Mouse (Mus musculus) lung, embryonic 14.5 days (tissue): ENCODE data around the gene Paxip1. TPM values are rescaled to one million over a fixed set of nuclear protein-coding genes. Genes with fewer than 3 reads are reported as not detected.
A peak's percentile ranks its signal among the peaks of the same experiment; 100 is the strongest.

Source experiments
- ATAC-seq: fragments of 200-750 bp; cut with Nextera tagmentation; 2 replicates; pipeline ENCODE4 v1.8.0; 2017; ENCODE audit warnings: mild to moderate bottlenecking, moderate TSS enrichment, moderate library complexity; ENCODE audit not compliant: insufficient read depth
- DNase-seq: peaks from one replicate; pipeline ENCODE4 v3.0.0-alpha.2; 2015
- H3K27ac ChIP-seq: fragments of 300-500 bp; sonication (generic); 2 replicates; pipeline ENCODE4 v1.5.1; 2014; ENCODE audit warnings: low read depth, mild to moderate bottlenecking, moderate library complexity
- H3K27me3 ChIP-seq: fragments of 300-500 bp; sonication (generic); 2 replicates; pipeline ENCODE4 v1.6.1; 2014; ENCODE audit warnings: low read length, control low read depth; ENCODE audit not compliant: insufficient read depth
- H3K36me3 ChIP-seq: fragments of 300-500 bp; sonication (generic); 2 replicates; pipeline ENCODE4 v1.6.1; 2014; ENCODE audit warnings: control low read depth; ENCODE audit not compliant: insufficient read depth
- H3K4me1 ChIP-seq: fragments of 300-500 bp; sonication (generic); 2 replicates; pipeline ENCODE4 v1.6.1; 2014; ENCODE audit warnings: antibody characterized with exemption, control low read depth; ENCODE audit not compliant: insufficient read depth
- H3K4me2 ChIP-seq: fragments of 300-500 bp; sonication (generic); 2 replicates; pipeline ENCODE4 v1.6.1; 2014; ENCODE audit warnings: mild to moderate bottlenecking
- H3K4me3 ChIP-seq: fragments of 300-500 bp; sonication (generic); 2 replicates; pipeline ENCODE4 v1.5.1; 2014; ENCODE audit warnings: low read depth, low read length
- H3K9ac ChIP-seq: fragments of 300-500 bp; sonication (generic); 2 replicates; pipeline ENCODE4 v1.6.1; 2014
- H3K9me3 ChIP-seq: fragments of 300-500 bp; sonication (generic); 2 replicates; pipeline ENCODE4 v1.6.1; 2016; ENCODE audit warnings: low read depth, low read length, control low read depth
- CTCF ChIP-seq: IDR thresholded peaks from 2 replicates; pipeline ENCODE4 v1.5.1; 2016; ENCODE audit warnings: antibody characterized with exemption, low read depth
- WGBS: fragments of 180-500 bp; shearing (Covaris S2); extraction: QIAGEN DNeasy Blood & Tissue Kit; methylation state at CpG from one replicate; pipeline ENCODE4 v1.1.7; 2014; 5-methylcytosine and 5-hydroxymethylcytosine counted together
- polyA plus RNA-seq: library from polyadenylated mRNA; unstranded; fragments of >200 nt; fragmentation: Nextera tagmentation; extraction: Ambion mirVana; gene quantifications from 2 replicates; pipeline ENCODE4 v1.2.1, GENCODE M21; 2014

The Paxip1 gene
- polyA plus RNA-seq, 1 experiment from 2014 or later: 56.8 TPM

GRCm38 (mm10) chr5:27724460-27724859 is 67.0 kb downstream of the Paxip1 start:
- no peak for ATAC-seq
- no peaks in the 10 kb centered on the region for H3K9me3 ChIP-seq
- TF ChIP-seq CTCF: peak; percentile 52
- H3K36me3 ChIP-seq: no peaks in the 10 kb centered on the region
- no peak overlapping the region for H3K27ac ChIP-seq
- H3K4me2 ChIP-seq: no peak overlapping the region
- WGBS: 23% methylated on average over 2 of the region's 2 CpGs
- DNase-seq: no peak
- no peaks in the 10 kb centered on the region for H3K4me1 ChIP-seq
- H3K9ac ChIP-seq: no peak overlapping the region
- no peaks in the 10 kb centered on the region for H3K27me3 ChIP-seq
- no peak overlapping the region for H3K4me3 ChIP-seq

DNA sequence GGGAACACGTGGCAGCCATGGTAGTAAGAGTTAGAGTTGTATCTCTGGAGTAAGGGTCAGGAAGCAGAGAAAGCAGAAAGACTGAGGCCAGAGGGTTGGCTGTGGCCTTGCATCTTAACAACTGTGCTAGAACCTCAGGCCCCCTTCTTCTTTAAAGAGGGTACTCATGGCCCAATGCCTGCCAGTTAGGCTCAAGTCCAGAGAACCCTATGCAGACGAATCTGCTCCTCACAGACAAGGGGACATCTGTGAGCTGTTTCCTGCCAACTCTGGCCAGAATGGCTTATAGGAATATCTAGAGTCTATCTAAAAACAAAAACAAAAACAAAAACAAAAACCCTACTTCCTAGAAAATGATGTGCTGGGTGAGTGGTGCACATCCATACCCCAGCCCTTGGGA is 72.2 kb downstream of the Paxip1 start:
- no peak overlapping the region for H3K4me2 ChIP-seq
- no peaks in the 10 kb centered on the region for H3K36me3 ChIP-seq
- no peak for DNase-seq
- ATAC-seq: no peak
- no peak overlapping the region for H3K9ac ChIP-seq
- H3K27ac ChIP-seq: no peak overlapping the region
- H3K4me1 ChIP-seq: no peaks in the 10 kb centered on the region
- no peak overlapping the region for H3K4me3 ChIP-seq
- WGBS: 57% methylated on average over 2 of the region's 2 CpGs
- H3K9me3 ChIP-seq: no peaks in the 10 kb centered on the region
- no peaks in the 10 kb centered on the region for H3K27me3 ChIP-seq
- TF ChIP-seq CTCF: no peak

- no peaks in the 10 kb centered on the region for H3K36me3 ChIP-seq
- no peak for TF ChIP-seq CTCF
- H3K27me3 ChIP-seq: no peaks in the 10 kb centered on the region
- H3K4me3 ChIP-seq: no peak overlapping the region
- ATAC-seq (no peak), DNase-seq (no peak)
- no peak overlapping the region for H3K9ac ChIP-seq
- H3K27ac ChIP-seq: no peak overlapping the region
- H3K4me1 ChIP-seq: no peaks in the 10 kb centered on the region
- H3K4me2 ChIP-seq: no peak overlapping the region
- no peaks in the 10 kb centered on the region for H3K9me3 ChIP-seq
Observed at GRCm38 (mm10) chr5:27717301-27717700, 74.2 kb downstream of the Paxip1 start.

DNA sequence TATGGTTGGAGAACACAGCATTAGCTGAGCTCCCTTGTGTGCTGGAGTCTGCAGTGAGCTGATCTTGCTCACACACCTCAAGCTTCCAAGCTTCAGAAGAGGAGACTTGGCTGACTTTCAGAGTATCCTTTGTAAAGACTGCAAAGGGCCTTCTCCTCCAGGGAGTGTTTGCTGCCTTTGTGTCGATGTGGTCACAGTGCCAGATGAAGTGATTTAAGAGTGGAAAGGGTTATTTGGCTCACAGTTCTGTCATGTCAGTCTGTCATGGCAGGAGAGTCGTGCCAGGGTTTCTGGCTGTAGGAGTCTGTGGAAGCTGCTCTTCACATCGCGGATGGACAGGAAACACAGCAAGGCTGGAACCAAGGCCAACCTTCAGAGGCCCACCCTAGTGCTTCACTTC is 75.5 kb downstream of the Paxip1 start:
- ATAC-seq: no peak
- no peaks in the 10 kb centered on the region for H3K4me1 ChIP-seq

GRCm38 (mm10) chr5:27714356-27714755 is 77.1 kb downstream of the Paxip1 start:
- no peak for DNase-seq

More for the DNA sequence above, 75.5 kb downstream of the Paxip1 start:
- no peak overlapping the region for H3K4me3 ChIP-seq
- H3K4me2 ChIP-seq: no peak overlapping the region
- TF ChIP-seq CTCF: no peak
- H3K9ac ChIP-seq: no peak overlapping the region
- no peaks in the 10 kb centered on the region for H3K27me3 ChIP-seq
- no peaks in the 10 kb centered on the region for H3K9me3 ChIP-seq
- 73% methylated on average over 4 of the region's 4 CpGs for WGBS
- H3K27ac ChIP-seq: no peak overlapping the region
- H3K36me3 ChIP-seq: no peaks in the 10 kb centered on the region
- DNase-seq: no peak

DNA sequence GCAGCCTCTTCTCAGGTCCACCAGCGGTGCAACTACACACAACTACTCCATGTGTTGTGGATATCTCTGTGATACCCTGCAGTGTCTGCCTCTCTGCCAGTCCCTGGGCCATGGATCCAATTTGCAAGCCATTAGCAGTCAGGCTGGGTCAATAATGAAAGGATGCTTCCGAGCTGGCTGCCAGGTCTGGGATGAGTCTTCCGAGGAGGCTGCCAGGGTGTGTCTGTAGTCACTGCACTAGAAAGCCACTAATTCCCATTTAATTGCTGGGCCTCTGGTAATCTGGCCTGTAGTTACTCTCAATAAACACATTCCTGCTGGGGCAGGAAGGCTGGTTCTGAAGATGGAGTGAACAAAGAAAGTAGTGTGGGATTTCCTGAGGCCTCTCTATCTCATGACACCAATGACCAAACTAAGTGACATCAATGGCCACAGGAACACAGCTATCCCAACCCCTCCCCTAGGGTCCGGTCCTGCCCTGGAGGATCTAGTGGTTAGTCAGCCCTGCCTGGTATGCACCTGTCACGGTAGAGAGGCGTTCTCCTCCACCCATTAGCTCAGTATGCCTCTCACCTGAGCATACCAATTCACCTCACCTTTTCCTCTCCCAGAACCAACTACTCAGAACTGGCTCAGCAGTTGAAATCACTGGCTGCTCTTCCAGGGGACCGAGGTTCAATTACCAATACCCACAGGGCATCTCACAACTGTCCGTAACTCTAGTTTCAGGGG is 79.9 kb downstream of the Paxip1 start:
- Histone ChIP-seq H3K4me1 (peaks cover 8% of the 10 kb centered on the region), H3K27ac (no peak overlapping the region), H3K9ac (no peak overlapping the region), H3K9me3 (no peaks in the 10 kb centered on the region), H3K36me3 (no peaks in the 10 kb centered on the region), H3K4me3 (no peak overlapping the region), H3K4me2 (no peak overlapping the region), H3K27me3 (no peaks in the 10 kb centered on the region)
- no peak for TF ChIP-seq CTCF
- 66% methylated on average over 8 of the region's 8 CpGs for WGBS
- DNase-seq (no peak), ATAC-seq (no peak)

More at GRCm38 (mm10) chr5:27714356-27714755, 77.1 kb downstream of the Paxip1 start:
- Histone ChIP-seq H3K27ac (no peak overlapping the region), H3K4me3 (no peak overlapping the region), H3K9me3 (no peaks in the 10 kb centered on the region), H3K9ac (no peak overlapping the region), H3K4me1 (no peaks in the 10 kb centered on the region), H3K4me2 (no peak overlapping the region), H3K27me3 (no peaks in the 10 kb centered on the region), H3K36me3 (no peaks in the 10 kb centered on the region)
- 57% methylated on average over 9 of the region's 9 CpGs for WGBS
- ATAC-seq: no peak
- no peak for TF ChIP-seq CTCF

DNA sequence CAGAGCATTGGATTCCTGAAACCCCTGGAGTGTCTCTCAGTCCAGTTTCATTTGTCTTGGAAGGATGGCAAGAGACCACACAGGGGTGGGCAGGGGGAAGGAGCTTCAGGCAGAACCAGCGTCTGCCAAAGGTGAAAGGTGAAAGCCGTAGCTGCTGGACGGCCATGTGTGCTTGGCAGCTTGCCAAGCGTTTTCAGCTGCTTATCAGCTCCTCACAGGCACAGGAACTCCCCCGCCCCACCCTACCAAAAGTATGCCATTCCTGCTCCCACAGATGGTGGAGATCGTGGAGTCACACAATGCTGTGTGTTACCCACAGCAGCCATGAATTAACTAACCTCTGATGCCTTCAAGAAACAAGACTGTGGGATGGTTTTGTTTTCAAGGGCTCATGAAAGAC is 83.3 kb downstream of the Paxip1 start:
- peak; percentile 60 for DNase-seq
- Histone ChIP-seq H3K36me3 (no peaks in the 10 kb centered on the region), H3K4me2 (no peak overlapping the region), H3K9ac (no peak overlapping the region), H3K9me3 (no peaks in the 10 kb centered on the region), H3K27ac (no peak overlapping the region), H3K4me1 (peaks cover 8% of the 10 kb centered on the region), H3K4me3 (no peak overlapping the region), H3K27me3 (no peaks in the 10 kb centered on the region)
- WGBS: 3% methylated on average over 6 of the region's 6 CpGs
- no peak; the same call in 1 of the 2 replicates for ATAC-seq
- no peak for TF ChIP-seq CTCF
